Mouse (Mus musculus) erythroblast, embryonic 14.5 days (primary cell): ENCODE measurements at regions not wholly inside any gene's neighbourhood (a gene's known extent, or its start where the extent isn't known, plus 50 kb on each side); places are given as distances from the start of the nearest gene placed in this dataset.

Source experiments
- H3K27me3 ChIP-seq: 2 replicates; pipeline ENCODE4 v1.6.1; 2012; ENCODE audit warnings: inconsistent platforms; ENCODE audit not compliant: control insufficient read depth
- H3K36me3 ChIP-seq: 2 replicates; pipeline ENCODE4 v1.6.1; 2012; ENCODE audit warnings: mild to moderate bottlenecking, inconsistent platforms; ENCODE audit not compliant: control insufficient read depth
- H3K4me1 ChIP-seq: 2 replicates; pipeline ENCODE4 v1.6.1; 2012; ENCODE audit warnings: inconsistent platforms; ENCODE audit not compliant: control insufficient read depth
- H3K4me3 ChIP-seq: replicated peaks from 2 replicates; pipeline ENCODE3; 2012; ENCODE audit warnings: moderate library complexity, mild to moderate bottlenecking, inconsistent platforms
- H3K9me3 ChIP-seq: 2 replicates; pipeline ENCODE4 v1.6.1; 2012; ENCODE audit warnings: low read length, inconsistent platforms, mixed read lengths; ENCODE audit not compliant: control insufficient read depth
- GATA1 ChIP-seq: IDR thresholded peaks from 2 replicates; pipeline ENCODE4 v1.6.1; 2012; ENCODE audit warnings: low read length, inconsistent platforms, mixed read lengths
- TAL1 ChIP-seq: IDR thresholded peaks from 3 replicates; pipeline ENCODE4 v1.6.1; 2012; ENCODE audit warnings: low read length, inconsistent platforms, mixed read lengths

- H3K27me3 ChIP-seq: no peaks in the 10 kb centered on the region
- TF ChIP-seq TAL1 (no peak), GATA1 (no peak)
- H3K4me1 ChIP-seq: no peaks in the 10 kb centered on the region; the same call in 1 of the 2 replicates
- H3K4me3 ChIP-seq: no peak overlapping the region
- H3K9me3 ChIP-seq: no peaks in the 10 kb centered on the region
- H3K36me3 ChIP-seq: no peaks in the 10 kb centered on the region
These were observed 146.2 kb upstream of the Serp2 start for GRCm38 (mm10) chr14:76702709-76703372.

- Histone ChIP-seq H3K36me3 (no peaks in the 10 kb centered on the region), H3K4me3 (no peak overlapping the region), H3K9me3 (no peaks in the 10 kb centered on the region), H3K27me3 (no peaks in the 10 kb centered on the region), H3K4me1 (no peaks in the 10 kb centered on the region; the same call in none of the 2 replicates)
- no peak for TF ChIP-seq TAL1
- no peak for TF ChIP-seq GATA1
These were observed 145.4 kb upstream of the Serp2 start for GRCm38 (mm10) chr14:76701911-76702708.

GRCm38 (mm10) chr14:76701304-76701703 lies 144.6 kb upstream of the Serp2 start:
- TF ChIP-seq TAL1 (no peak), GATA1 (no peak)
- no peaks in the 10 kb centered on the region for H3K9me3 ChIP-seq
- H3K4me1 ChIP-seq: peaks cover 3% of the 10 kb centered on the region
- H3K27me3 ChIP-seq: no peaks in the 10 kb centered on the region
- H3K4me3 ChIP-seq: no peak overlapping the region
- H3K36me3 ChIP-seq: no peaks in the 10 kb centered on the region

- no peak overlapping the region for H3K4me3 ChIP-seq
These were observed 144.1 kb upstream of the Serp2 start for GRCm38 (mm10) chr14:76700796-76701195.

GRCm38 (mm10) chr14:76700190-76700589 lies 143.5 kb upstream of the Serp2 start:
- no peaks in the 10 kb centered on the region for H3K9me3 ChIP-seq
- TF ChIP-seq TAL1 (no peak), GATA1 (no peak)
- no peak overlapping the region for H3K4me3 ChIP-seq
- H3K4me1 ChIP-seq: peaks cover 12% of the 10 kb centered on the region
- no peaks in the 10 kb centered on the region for H3K27me3 ChIP-seq
- no peaks in the 10 kb centered on the region for H3K36me3 ChIP-seq

More at GRCm38 (mm10) chr14:76700796-76701195, 144.1 kb upstream of the Serp2 start:
- H3K27me3 ChIP-seq: no peaks in the 10 kb centered on the region
- peaks cover 7% of the 10 kb centered on the region for H3K4me1 ChIP-seq
- TF ChIP-seq TAL1 (no peak), GATA1 (no peak)
- H3K36me3 ChIP-seq: no peaks in the 10 kb centered on the region
- no peaks in the 10 kb centered on the region for H3K9me3 ChIP-seq

- Histone ChIP-seq H3K4me3 (no peak overlapping the region), H3K36me3 (no peaks in the 10 kb centered on the region), H3K9me3 (no peaks in the 10 kb centered on the region), H3K4me1 (peaks cover 20% of the 10 kb centered on the region), H3K27me3 (peaks cover 5% of the 10 kb centered on the region; the same call in 1 of the 2 replicates)
- TF ChIP-seq GATA1 (no peak), TAL1 (no peak)
These were observed 142.2 kb upstream of the Serp2 start for GRCm38 (mm10) chr14:76698718-76699402.

GRCm38 (mm10) chr14:76696729-76697128 lies 140.0 kb upstream of the Serp2 start:
- H3K4me3 ChIP-seq: no peak overlapping the region
- H3K4me1 ChIP-seq: peaks cover 20% of the 10 kb centered on the region
- H3K27me3 ChIP-seq: peaks cover 6% of the 10 kb centered on the region; the same call in 1 of the 2 replicates
- H3K36me3 ChIP-seq: no peaks in the 10 kb centered on the region
- no peaks in the 10 kb centered on the region for H3K9me3 ChIP-seq
- no peak for TF ChIP-seq GATA1
- no peak for TF ChIP-seq TAL1

GRCm38 (mm10) chr14:76695691-76696355 lies 139.1 kb upstream of the Serp2 start:
- Histone ChIP-seq H3K9me3 (no peaks in the 10 kb centered on the region), H3K36me3 (no peaks in the 10 kb centered on the region), H3K4me1 (peaks cover 20% of the 10 kb centered on the region), H3K4me3 (peak overlapping the region; percentile 44), H3K27me3 (peaks cover 6% of the 10 kb centered on the region; the same call in 1 of the 2 replicates)
- TF ChIP-seq GATA1 (no peak), TAL1 (no peak)

GRCm38 (mm10) chr14:76694894-76695293 lies 138.2 kb upstream of the Serp2 start:
- TF ChIP-seq GATA1: no peak
- no peak for TF ChIP-seq TAL1
- H3K4me1 ChIP-seq: peaks cover 20% of the 10 kb centered on the region
- no peak overlapping the region for H3K4me3 ChIP-seq

More at GRCm38 (mm10) chr14:76694894-76695293, 138.2 kb upstream of the Serp2 start:
- no peaks in the 10 kb centered on the region for H3K36me3 ChIP-seq
- H3K9me3 ChIP-seq: no peaks in the 10 kb centered on the region
- peaks cover 6% of the 10 kb centered on the region; the same call in 1 of the 2 replicates for H3K27me3 ChIP-seq
